Mouse (Mus musculus): ENCODE results near the gene Lcn11. TPM values are rescaled to one million over a fixed set of nuclear protein-coding genes. Genes with fewer than 3 reads are reported as not detected.
"Not testable (repeated sequence)": the region's sequence is repeated elsewhere in the genome, so short reads cannot be mapped to it uniquely, and the experiment has no call there.

The Lcn11 gene
- polyA plus RNA-seq (2012; rRNA removed): 0.38 and 0.53 TPM in 2 replicates

DNA sequence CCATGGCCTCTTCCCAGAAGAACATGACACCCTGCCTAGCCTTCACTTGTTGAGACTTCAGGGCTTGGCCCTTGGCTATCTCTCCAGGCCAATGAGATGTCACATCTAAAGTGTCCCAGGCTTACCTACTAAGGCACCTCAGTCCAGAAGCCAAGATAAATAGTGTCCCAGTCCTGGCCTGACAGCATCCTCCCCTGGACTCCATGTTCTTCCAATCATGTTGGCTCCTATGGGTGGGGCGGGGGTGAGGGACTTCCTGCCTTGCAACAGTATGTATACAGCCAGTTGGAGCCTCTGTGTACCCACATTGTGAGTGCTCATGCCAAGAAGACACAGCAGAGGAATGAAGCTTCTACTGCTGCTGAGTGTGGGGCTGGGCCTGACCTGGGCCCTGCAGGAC lies at the start of gene Lcn11:
TSS of gene Lcn11 (plus strand) at position 301 of the 400 bp plus-strand sequence.
- no peak for DNase-seq (ENCODE audit: low read depth)

DNA sequence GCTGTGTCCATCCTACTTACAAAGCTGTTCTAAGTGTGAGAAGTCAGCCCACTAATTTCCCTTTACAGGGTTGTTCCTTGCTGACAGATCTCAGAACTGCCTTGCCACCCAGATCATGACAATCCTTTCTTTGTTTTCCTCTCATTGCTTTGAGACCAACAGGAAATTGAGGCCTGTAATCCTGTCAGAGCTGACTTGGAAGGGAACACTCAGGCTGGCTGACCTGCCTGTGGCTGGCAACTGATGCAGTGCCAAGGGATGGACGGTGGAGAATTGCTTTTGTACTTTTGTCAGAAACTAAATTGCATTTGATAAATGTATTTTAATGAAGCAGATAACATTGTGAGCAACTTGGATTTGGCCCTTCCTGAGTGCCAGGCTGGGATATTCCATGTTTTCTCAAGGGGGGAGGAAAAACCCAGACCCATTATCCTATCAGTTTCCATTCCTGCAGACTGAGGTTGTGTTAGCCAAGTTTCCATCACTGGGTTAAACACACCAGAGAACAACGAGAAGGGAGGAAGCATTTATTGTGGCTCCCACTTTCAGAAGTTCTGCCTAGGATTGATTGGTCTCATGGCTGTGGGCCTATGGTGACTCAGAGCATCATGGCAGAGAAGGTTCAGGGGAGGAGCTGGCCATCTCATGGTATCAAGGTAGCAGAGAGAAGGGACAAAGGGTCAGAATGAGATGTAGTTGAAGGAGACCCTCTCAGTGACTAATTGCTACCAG lies 43.5 kb upstream of the Lcn11 start:
- DNase-seq (ENCODE audit: low read depth): no peak

DNA sequence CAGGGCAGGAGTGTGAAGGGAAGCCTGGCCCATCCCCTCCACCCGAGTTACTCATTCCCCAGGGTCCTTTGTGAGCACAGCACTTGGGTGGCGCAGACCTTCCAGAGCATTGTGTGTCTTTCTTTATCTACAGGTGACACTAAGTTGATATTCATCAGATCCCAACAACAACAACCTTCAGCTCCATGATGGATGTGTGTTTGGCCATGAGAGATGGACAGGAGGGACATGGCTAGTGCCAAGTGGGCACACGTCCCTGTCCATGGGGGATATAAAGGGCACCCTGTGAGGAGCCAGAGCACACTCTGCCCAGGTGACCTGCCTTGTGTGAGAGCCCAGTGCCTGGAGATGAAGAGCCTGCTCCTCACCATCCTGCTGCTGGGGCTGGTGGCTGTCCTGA lies 40.1 kb upstream of the Lcn11 start, which contains the start of gene Obp2b:
TSS of gene Obp2b (plus strand) at position 301 of the 400 bp plus-strand sequence.
- not testable (repeated sequence) for DNase-seq (ENCODE audit: low read depth)

DNA sequence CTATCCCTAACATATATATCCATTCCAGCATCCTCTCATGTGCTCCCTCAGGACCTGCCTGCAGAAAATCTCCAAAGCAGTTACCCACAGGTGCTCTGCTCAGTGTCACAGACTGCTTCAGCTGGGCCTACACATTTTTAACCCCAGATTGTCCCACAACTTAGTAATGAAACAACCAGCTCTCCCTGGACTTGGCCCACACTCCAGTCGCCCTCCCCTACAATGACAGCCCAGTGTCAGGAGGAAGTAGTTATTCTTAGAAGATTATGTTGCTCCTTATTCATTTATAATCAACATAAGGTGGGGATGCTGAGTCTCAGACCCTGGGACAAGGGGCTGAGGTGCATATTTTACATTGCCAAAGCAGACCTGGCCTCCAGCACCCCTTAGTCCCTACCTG lies 35.1 kb upstream of the Lcn11 start:
- DNase-seq (ENCODE audit: low read depth): no peak

DNA sequence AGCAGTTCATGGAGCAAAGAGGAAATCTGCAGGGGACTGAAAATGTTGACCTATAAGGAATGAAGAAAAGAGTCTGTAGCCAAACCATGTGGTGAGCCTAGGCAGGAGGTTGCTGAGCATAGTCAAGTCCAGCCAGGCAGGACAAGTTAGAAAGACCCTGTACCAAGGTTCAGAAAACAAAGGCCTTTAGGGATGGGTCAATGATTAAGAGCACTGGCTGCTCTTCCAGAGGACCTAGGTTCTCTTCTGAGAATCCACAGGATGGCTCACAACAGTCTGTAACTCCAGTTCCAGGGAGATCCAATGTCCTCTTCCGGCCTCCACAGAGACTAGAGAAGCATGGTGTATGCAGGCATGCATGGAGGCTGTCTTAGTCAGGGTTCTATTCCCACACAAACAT lies 22.6 kb upstream of the Lcn11 start:
- DNase-seq (ENCODE audit: low read depth): no peak

GRCm38 (mm10) chr2:25758064-25758625 lies 18.7 kb upstream of the Lcn11 start:
- DNase-seq (ENCODE audit: low read depth): no peak

- no peak for DNase-seq (ENCODE audit: low read depth)
These were observed 11.5 kb upstream of the Lcn11 start, which contains the start of gene Lcn3 for GRCm38 (mm10) chr2:25765269-25765668. TSS of gene Lcn3 (plus strand) at chr2:25765569.

GRCm38 (mm10) chr2:25767764-25768163 lies 9.1 kb upstream of the Lcn11 start:
- DNase-seq (ENCODE audit: low read depth): no peak

- DNase-seq (ENCODE audit: low read depth): no peak
These were observed 3.3 kb upstream of the Lcn11 start for GRCm38 (mm10) chr2:25773507-25773906.

DNA sequence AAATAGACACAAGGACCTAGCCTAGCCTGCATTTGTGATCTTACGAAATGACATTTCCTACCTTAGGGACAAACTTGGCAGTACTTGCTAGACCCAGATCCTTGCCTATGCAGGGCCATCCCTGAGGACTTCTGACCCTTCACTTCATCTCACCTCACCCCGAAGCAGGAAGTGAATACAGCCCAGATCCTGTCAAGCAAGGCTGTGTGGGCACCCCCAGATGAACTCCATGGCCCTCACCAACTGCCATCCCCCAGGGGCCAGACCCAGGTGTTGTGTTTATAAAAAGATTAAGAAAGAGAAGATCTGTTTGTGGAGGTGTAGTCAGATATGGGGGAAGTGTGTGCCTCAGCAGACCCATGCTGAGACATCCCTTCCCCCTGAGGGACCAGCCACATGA lies 2.2 kb upstream of the Lcn11 start:
- no peak for DNase-seq (ENCODE audit: low read depth)

DNA sequence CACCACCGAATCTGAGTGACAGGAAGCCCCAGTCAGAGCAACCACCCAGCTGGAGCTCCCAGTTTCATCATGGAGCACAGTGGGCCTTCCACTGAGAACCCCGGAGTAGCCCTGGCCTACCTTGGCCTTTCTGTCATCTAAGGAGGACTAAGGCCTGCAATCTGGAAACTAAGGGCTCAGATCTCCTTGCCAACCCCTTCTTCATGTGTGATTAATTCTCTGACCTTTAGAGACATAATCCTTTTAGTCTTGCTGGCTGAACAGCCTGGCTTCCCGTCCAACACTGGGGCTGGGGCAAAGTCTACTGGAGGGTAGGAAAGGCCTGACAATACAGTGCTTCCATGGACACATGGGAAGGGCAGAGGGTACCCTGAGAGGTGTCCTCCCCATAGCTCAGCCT lies 826 bp upstream of the Lcn11 start:
- no peak for DNase-seq (ENCODE audit: low read depth)

- no peak for DNase-seq (ENCODE audit: low read depth)
These were observed 2.3 kb downstream of the Lcn11 start for GRCm38 (mm10) chr2:25779076-25779475.

GRCm38 (mm10) chr2:25780921-25781320 lies 4.1 kb downstream of the Lcn11 start:
- DNase-seq (ENCODE audit: low read depth): no peak

GRCm38 (mm10) chr2:25781957-25782356 lies 5.1 kb downstream of the Lcn11 start, which contains the start of gene Gm13539:
TSS of gene Gm13539 (plus strand) at chr2:25782257.
- DNase-seq (ENCODE audit: low read depth): no peak

DNA sequence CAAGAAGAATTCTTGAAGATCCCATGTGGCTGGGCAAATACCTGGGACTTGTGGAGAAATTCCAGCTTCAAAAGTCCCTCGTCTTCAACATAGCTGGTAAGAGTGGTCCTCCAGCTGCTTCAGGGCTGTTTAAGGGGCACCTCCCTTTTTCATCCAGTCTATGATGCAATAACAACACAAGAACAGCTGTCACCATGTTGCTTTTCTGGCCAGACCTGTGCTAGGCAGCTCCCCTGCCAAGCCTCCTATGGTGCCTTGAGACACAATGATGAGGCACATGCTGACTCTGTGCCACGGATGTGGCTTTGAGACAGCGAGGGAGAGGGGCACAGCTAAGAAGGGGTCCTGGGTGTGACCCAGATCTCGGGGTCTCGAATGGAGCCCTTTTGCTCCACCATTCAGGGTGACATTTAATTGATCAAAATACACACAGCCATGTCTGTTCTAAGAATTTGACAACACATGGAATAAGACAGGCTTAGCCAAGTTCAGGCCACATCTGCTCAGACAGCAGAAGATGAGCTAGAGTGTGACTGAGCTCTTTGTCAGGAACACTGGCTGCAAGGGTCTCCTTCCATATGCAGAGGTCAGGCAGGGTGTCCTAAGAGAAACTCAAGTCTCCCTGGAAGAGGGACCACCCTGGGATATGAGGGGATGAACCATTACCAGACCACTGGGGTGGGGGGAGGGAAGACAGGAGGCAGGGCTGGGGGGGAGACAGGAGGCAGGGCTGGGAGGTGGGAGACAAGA lies 8.9 kb downstream of the Lcn11 start:
- DNase-seq (ENCODE audit: low read depth): no peak

- no peak for DNase-seq (ENCODE audit: low read depth)
These were observed 12.3 kb downstream of the Lcn11 start for GRCm38 (mm10) chr2:25789092-25789491.

DNA sequence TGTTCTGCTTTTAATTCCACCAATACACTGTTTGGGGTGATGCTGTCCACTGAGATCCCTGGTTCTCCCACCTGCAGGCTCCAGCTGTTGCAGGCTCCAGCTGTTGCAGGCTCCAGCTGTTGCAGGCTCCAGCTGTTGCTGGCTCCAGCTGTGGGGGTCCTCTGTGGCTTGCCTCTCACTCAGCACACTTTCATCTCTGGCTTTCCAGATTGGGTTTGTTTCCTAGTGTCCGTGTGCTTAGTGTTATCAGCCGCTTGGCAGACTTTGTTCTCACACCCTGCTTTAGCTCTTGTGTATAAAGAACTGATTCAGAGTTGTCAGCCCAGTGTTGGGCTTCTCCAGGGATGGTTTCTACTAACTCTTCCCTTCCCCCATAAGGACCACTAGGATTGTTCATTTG lies 20.8 kb downstream of the Lcn11 start:
- no peak for DNase-seq (ENCODE audit: low read depth)

DNA sequence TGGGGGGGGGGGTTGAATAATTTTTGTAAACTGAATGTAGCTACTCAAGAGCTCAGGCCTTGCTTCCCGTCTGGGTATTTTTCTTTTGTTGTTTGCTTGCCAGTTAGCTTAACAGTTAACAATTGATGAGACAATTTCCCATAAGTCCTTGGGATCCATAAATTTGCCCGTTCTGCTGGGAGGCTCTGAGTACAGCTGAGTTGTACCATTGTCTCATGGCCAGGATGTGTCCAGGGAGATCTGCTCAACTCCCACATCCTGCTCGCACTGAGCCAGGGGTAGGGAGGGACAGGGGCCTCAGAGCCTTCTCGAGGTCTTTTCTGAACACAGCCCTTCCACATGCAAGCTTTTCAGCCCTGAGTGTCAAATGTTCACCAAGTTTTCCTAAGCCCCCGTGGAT lies 21.2 kb downstream of the Lcn11 start:
- DNase-seq (ENCODE audit: low read depth): no peak

DNA sequence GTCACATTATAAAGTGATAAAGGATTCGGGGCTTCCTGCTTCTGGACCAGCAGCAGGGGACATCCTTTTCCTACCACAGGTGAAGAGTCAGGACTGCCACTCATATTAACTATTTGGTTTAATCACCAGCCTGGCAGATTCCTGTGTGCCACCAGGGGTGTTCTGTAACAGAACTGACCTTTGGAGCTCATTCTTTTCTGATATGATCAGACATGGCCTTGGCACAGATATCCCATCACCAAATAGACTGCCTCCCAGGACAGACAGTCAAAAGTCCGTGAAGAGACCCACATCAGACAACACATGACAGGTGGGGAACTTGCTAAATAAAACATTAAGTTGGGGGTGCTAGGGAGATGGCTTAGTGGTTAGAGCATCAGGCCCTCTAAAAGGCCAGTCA lies 34.9 kb downstream of the Lcn11 start:
- DNase-seq (ENCODE audit: low read depth): no peak

GRCm38 (mm10) chr2:25813364-25813763 lies 36.5 kb downstream of the Lcn11 start:
- no peak for DNase-seq (ENCODE audit: low read depth)

DNA sequence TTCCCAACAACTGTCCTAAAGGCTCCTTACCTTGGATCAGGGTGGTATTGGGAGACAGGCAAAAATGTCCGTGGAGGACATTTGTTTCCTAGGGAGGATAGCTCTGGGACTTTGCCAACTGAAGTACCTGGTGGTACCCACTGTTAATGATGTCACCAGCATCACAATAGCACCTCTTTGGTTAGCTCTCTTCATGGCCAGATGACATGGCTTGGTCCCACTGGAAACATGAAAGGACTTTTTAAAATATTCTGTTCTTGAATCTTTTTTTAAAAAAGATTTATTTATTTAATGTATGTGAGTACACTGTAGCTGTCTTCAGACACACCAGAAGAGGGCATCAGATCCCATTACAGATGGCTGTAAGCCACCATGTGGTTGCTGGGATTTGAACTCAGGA lies 38.9 kb downstream of the Lcn11 start, which contains the start of gene Glt6d1:
TSS of gene Glt6d1 (minus strand) at position 101 of the 400 bp plus-strand sequence.
- DNase-seq (ENCODE audit: low read depth): not testable (repeated sequence)

DNA sequence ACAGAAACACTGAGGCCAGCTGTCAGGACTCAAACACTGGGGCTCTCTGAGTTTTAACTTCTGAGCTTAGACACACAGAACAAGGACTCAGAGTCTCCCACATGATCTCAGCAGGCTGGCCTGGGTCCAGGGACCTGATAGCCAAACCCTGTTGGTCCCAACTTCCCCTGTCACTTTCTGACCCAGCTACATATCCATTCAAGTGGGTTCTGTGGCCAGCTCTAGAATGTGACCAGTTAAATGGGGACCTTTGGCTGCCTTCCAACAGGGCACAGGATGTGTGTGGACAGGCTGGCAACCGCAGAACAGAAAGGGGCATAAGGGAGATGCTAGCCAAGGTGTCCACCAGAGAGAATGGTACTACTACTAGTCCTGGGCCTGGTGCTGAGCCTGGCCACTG lies 46.0 kb downstream of the Lcn11 start, which contains the start of gene Lcn9:
TSS of gene Lcn9 (plus strand) at position 348 of the 400 bp plus-strand sequence.
- DNase-seq (ENCODE audit: low read depth): no peak
